Mouse (Mus musculus) liver, embryonic 13.5 days (tissue): Measurements from ENCODE around the gene Abhd18. TPM values are rescaled to one million over a fixed set of nuclear protein-coding genes. Genes with fewer than 3 reads are reported as not detected.
"Not testable (repeated sequence)": the region's sequence is repeated elsewhere in the genome, so short reads cannot be mapped to it uniquely, and the experiment has no call there.

Source experiments
- ATAC-seq: fragments of 200-750 bp; cut with Nextera tagmentation; 2 replicates; pipeline ENCODE4 v1.8.0; 2017; ENCODE audit warnings: low read depth, mild to moderate bottlenecking, moderate number of reproducible peaks, moderate library complexity
- DNase-seq: peaks from one replicate; pipeline ENCODE4 v3.0.0; 2022
- H3K27ac ChIP-seq: fragments of 300-500 bp; sonication (generic); 2 replicates; pipeline ENCODE4 v1.5.1; 2015; ENCODE audit warnings: moderate library complexity, mild to moderate bottlenecking, inconsistent platforms
- H3K27me3 ChIP-seq: fragments of 300-500 bp; sonication (generic); 2 replicates; pipeline ENCODE4 v1.6.1; 2015; ENCODE audit warnings: mild to moderate bottlenecking, inconsistent platforms
- H3K36me3 ChIP-seq: fragments of 300-500 bp; sonication (generic); 2 replicates; pipeline ENCODE4 v1.6.1; 2015; ENCODE audit warnings: mild to moderate bottlenecking, inconsistent platforms
- H3K4me1 ChIP-seq: fragments of 300-500 bp; sonication (generic); replicated peaks from 2 replicates; pipeline ENCODE4 v1.6.1; 2015; ENCODE audit warnings: inconsistent platforms
- H3K4me2 ChIP-seq: fragments of 300-500 bp; sonication (generic); 2 replicates; pipeline ENCODE4 v1.6.1; 2015; ENCODE audit warnings: inconsistent platforms, mild to moderate bottlenecking, moderate library complexity
- H3K4me3 ChIP-seq: fragments of 300-500 bp; sonication (generic); replicated peaks from 2 replicates; pipeline ENCODE4 v1.5.1; 2015; ENCODE audit warnings: mild to moderate bottlenecking, inconsistent platforms
- H3K9ac ChIP-seq: fragments of 300-500 bp; sonication (generic); 2 replicates; pipeline ENCODE4 v1.6.1; 2015; ENCODE audit warnings: mild to moderate bottlenecking, inconsistent platforms
- H3K9me3 ChIP-seq: fragments of 300-500 bp; sonication (generic); replicated peaks from 2 replicates; pipeline ENCODE4 v1.6.1; 2016; ENCODE audit warnings: inconsistent platforms
- WGBS: fragments of 180-500 bp; shearing (Covaris S2); methylation state at CpG from one replicate; pipeline ENCODE4 v1.1.7; 2015; ENCODE audit not compliant: insufficient replicate concordance; 5-methylcytosine and 5-hydroxymethylcytosine counted together
- polyA plus RNA-seq: library from polyadenylated mRNA; unstranded; fragments of >200 nt; fragmentation: Nextera tagmentation; extraction: Ambion mirVana; gene quantifications from 2 replicates; pipeline ENCODE4 v1.2.1, GENCODE M21; 2015

Abhd18 gene
- polyA plus RNA-seq, 1 experiment from 2014 or later, result 3.2 TPM

DNA sequence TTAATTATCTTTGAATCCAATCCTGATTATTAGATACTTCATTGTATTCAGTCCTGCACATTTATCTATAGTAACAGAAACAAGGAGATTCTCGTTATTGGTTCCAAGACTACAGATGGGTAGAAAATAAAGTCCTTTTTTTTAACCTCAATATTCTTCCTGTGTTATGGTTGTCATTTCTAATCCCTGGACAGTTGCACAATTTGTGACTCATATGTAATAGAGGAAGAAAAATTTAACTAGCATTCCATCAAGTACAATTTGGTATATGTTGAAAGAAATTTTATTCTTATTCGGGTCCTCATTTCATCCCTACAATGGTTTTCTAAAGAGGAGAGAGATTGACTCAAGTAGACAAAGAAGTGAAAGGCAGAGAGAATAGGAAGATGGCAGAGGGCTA, 1.2 kb downstream of the Abhd18 start:
- H3K4me2 ChIP-seq, H3K4me3 ChIP-seq, H3K9ac ChIP-seq, H3K27me3 ChIP-seq, ATAC-seq, H3K9me3 ChIP-seq, DNase-seq, H3K36me3 ChIP-seq, H3K27ac ChIP-seq: not testable (repeated sequence)
- WGBS, result 73% methylated on average over 2 of the region's 2 CpGs
- peaks cover 13% of the 10 kb centered on the region for H3K4me1 ChIP-seq

- not testable (repeated sequence) for H3K27ac ChIP-seq, H3K9me3 ChIP-seq, DNase-seq, H3K27me3 ChIP-seq, ATAC-seq, H3K4me1 ChIP-seq, H3K4me3 ChIP-seq, H3K36me3 ChIP-seq, H3K9ac ChIP-seq, H3K4me2 ChIP-seq
- WGBS, result 74% methylated on average over 3 of the region's 3 CpGs
Observed at GRCm38 (mm10) chr3:40853123-40853738, 6.5 kb downstream of the Abhd18 start.

- Histone ChIP-seq H3K9ac (peak overlapping the region; percentile 82), H3K4me2 (peak overlapping the region; percentile 72), H3K4me3 (peak overlapping the region; percentile 73), H3K27ac (peak overlapping the region; percentile 63; the same call in 1 of the 2 replicates)
- H3K9me3 ChIP-seq, H3K27me3 ChIP-seq, H3K4me1 ChIP-seq, H3K36me3 ChIP-seq: not testable (repeated sequence)
- peak; percentile 100 for DNase-seq
- under 1% methylated on average over 34 of the region's 38 CpGs for WGBS
- peak; percentile 99 for ATAC-seq
Observed at GRCm38 (mm10) chr3:40893816-40894258, 47.1 kb downstream of the Abhd18 start.

DNA sequence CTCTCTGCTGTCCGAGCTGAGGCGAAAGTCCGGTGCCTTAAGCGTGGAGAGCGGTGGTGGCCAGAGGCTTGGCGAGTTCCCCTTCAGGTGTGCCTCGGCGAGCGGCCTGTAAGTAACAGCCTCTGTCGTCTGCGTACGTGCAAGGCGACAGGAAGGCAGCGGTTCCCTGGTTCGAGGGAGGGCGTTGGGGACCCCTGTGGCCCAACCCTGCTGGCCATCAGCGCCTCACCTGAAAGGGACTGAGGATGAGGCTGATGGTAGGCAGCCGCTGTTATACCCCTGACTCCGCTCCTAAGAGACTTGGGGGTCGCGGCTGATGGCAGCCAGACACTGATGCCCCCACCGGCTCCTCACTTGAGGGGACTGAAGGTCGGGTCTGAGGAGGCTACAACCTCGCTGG, 47.6 kb downstream of the Abhd18 start:
- H3K4me2 ChIP-seq, result peak overlapping the region; percentile 89
- H3K4me3 ChIP-seq, result peak overlapping the region; percentile 73
- H3K27ac ChIP-seq, result peak overlapping the region; percentile 47
- 2% methylated on average over 19 of the region's 24 CpGs for WGBS
- DNase-seq, H3K9me3 ChIP-seq, H3K36me3 ChIP-seq, ATAC-seq, H3K4me1 ChIP-seq, H3K27me3 ChIP-seq: not testable (repeated sequence)
- peak overlapping the region; percentile 79 for H3K9ac ChIP-seq

DNA sequence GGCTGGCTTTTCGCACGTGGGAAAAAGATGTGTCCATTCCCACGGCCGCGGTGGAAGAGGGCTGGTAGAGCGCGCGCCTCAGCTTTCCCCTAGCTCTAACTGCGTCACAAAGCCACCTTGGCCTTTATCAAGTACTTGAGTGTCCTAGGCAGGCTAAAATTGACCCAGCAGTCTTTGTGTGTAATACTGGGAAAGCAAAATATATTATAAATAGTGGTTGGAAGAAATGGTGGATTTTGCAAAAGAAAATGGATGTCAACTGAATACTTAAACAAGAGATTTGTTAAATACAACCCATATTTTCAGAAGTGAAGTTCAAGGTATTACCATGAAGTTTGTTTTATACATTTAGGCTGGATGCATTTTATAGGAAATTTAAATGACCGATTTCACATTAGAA, 55.7 kb downstream of the Abhd18 start, which contains the start of gene 1700034I23Rik:
TSS of gene 1700034I23Rik (minus strand) at position 101 of the 400 bp plus-strand sequence.
- H3K27ac ChIP-seq, H3K9me3 ChIP-seq, H3K36me3 ChIP-seq, ATAC-seq, H3K9ac ChIP-seq, H3K27me3 ChIP-seq, H3K4me2 ChIP-seq, DNase-seq, H3K4me3 ChIP-seq, H3K4me1 ChIP-seq: not testable (repeated sequence)
- 92% methylated on average over 8 of the region's 10 CpGs for WGBS

DNA sequence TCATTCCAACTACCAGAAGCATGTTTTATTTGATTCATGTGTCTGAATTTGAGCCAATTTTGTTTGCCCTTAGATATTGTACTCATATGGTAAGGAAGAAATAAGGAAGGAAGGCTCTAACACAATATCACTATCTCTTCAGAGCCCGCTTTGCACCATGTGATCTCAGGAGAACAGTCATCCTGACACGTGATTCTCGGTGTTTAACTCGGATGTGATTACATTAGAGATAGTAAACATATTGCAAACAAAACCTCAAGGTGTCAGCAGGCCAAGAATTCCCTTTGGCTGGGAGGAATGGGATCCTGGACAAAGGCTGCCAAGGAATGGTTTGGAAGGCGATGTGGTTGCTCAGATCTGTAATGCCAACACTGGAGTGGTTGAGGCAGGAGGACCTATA, 91.4 kb downstream of the Abhd18 start:
- Histone ChIP-seq H3K4me2 (no peak overlapping the region), H3K4me3 (no peak overlapping the region), H3K4me1 (no peaks in the 10 kb centered on the region), H3K9ac (no peak overlapping the region), H3K9me3 (no peaks in the 10 kb centered on the region), H3K27me3 (no peaks in the 10 kb centered on the region), H3K27ac (no peak overlapping the region), H3K36me3 (peaks cover 4% of the 10 kb centered on the region; the same call in 1 of the 2 replicates)
- no peak for DNase-seq
- no peak for ATAC-seq
- WGBS, result 66% methylated on average over 5 of the region's 5 CpGs

- no peak overlapping the region for H3K9ac ChIP-seq
- no peak overlapping the region for H3K4me2 ChIP-seq
- peaks cover 4% of the 10 kb centered on the region; the same call in 1 of the 2 replicates for H3K36me3 ChIP-seq
- DNase-seq (no peak), ATAC-seq (no peak)
- H3K27ac ChIP-seq, result no peak overlapping the region
- no peak overlapping the region for H3K4me3 ChIP-seq
- 80% methylated on average over 4 of the region's 4 CpGs for WGBS
- H3K9me3 ChIP-seq, result no peaks in the 10 kb centered on the region
- no peaks in the 10 kb centered on the region for H3K4me1 ChIP-seq
- H3K27me3 ChIP-seq, result no peaks in the 10 kb centered on the region
Observed at GRCm38 (mm10) chr3:40938592-40938991, 91.8 kb downstream of the Abhd18 start.

DNA sequence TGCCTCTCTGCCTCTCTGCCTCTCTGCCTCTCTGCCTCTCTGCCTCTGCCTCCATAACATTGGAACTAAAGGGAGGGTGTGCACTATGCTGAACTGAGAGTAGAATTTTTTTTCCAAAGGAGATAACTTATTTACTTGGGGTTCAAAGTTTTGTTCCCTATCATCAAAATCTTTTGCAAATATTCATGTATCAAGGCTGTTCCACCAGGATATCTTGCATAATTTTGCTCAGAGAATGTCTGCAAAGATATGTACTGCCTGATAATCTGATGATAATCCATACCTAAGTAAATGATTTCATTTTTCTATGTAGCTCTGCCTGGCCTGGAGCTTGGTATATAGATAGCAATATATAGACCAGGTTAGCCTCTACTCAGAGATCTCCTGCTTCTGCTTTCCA, 92.2 kb downstream of the Abhd18 start:
- Histone ChIP-seq H3K4me1 (no peaks in the 10 kb centered on the region), H3K9ac (no peak overlapping the region), H3K4me2 (no peak overlapping the region), H3K36me3 (peaks cover 1% of the 10 kb centered on the region; the same call in 1 of the 2 replicates), H3K4me3 (no peak overlapping the region), H3K27ac (no peak overlapping the region), H3K9me3 (no peaks in the 10 kb centered on the region), H3K27me3 (no peaks in the 10 kb centered on the region)
- no peak for ATAC-seq
- no peak for DNase-seq

GRCm38 (mm10) chr3:40949170-40949902, 102.6 kb downstream of the Abhd18 start, which contains the start of gene Larp1b:
Gene Larp1b (plus strand): TSS chr3:40949828.
- ATAC-seq (peak; percentile 91), DNase-seq (peak; percentile 100)
- Histone ChIP-seq H3K4me1 (peaks cover 33% of the 10 kb centered on the region), H3K27ac (peak within 1 kb of the TSS; percentile 92), H3K36me3 (no peaks in the 10 kb centered on the region), H3K4me3 (peak within 1 kb of the TSS; percentile 91), H3K9me3 (no peaks in the 10 kb centered on the region), H3K9ac (peak within 1 kb of the TSS; percentile 94), H3K4me2 (peak within 1 kb of the TSS; percentile 97), H3K27me3 (peaks cover 13% of the 10 kb centered on the region)
- WGBS, result under 1% methylated on average over 65 of the region's 66 CpGs

DNA sequence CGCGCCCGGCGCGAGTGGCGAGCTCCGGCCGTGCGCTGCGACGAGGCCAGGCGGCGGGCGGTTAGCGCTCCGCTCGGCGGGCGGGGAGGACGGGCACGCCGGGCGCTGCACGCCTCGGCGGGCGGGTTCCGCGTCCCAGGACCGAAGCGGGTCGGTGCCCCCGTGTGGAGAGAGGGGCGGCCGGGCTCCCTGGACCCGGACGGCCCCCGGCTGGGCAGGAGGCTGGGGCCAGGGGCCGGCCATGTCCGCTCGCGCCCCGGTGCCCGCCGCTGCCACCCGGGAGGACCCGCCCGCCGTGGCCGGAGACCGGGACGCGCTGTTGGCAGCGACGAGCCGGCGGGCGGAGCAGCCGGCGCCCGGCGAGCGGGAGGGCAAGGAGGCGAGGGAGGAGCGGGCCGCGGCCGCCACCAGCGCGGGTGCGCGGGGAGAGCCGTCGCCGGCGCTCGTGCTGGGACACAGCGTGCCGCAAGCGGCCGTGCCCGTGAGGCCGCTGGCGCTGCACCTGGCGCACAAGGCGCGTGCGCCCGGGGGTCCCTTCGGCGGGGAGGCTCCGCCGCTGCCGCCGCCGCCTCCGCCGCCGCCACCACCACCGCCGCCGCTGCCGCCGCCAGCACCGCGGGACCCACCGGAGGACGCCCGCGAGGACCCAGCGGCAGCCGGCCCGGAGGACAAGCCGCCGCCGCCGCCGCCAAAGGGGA, 103.3 kb downstream of the Abhd18 start:
- Histone ChIP-seq H3K27me3 (peaks cover 13% of the 10 kb centered on the region), H3K9me3 (no peaks in the 10 kb centered on the region), H3K9ac (peak overlapping the region; percentile 94), H3K4me1 (peaks cover 33% of the 10 kb centered on the region), H3K36me3 (no peaks in the 10 kb centered on the region), H3K27ac (peak overlapping the region; percentile 92), H3K4me2 (peak overlapping the region; percentile 97), H3K4me3 (peak overlapping the region; percentile 91)
- peak; percentile 13 for ATAC-seq
- WGBS, result under 1% methylated on average over 63 of the region's 118 CpGs
- DNase-seq, result peak; percentile 38

- Histone ChIP-seq H3K36me3 (no peaks in the 10 kb centered on the region), H3K4me3 (peak overlapping the region; percentile 91), H3K4me2 (peak overlapping the region; percentile 97), H3K27me3 (peaks cover 13% of the 10 kb centered on the region), H3K9ac (peak overlapping the region; percentile 94), H3K9me3 (no peaks in the 10 kb centered on the region), H3K27ac (peak overlapping the region; percentile 92), H3K4me1 (peaks cover 33% of the 10 kb centered on the region)
- ATAC-seq (peak; percentile 24), DNase-seq (peak; percentile 62)
- under 1% methylated on average over 43 of the region's 43 CpGs for WGBS
Observed at GRCm38 (mm10) chr3:40950601-40951201, 103.9 kb downstream of the Abhd18 start.
